Mouse (Mus musculus): ENCODE results near the gene Fabp3. TPM values are rescaled to one million over a fixed set of nuclear protein-coding genes. Genes with fewer than 3 reads are reported as not detected.

Fabp3 gene
- total RNA-seq, 2 experiments from 2014 or later, result not detected

DNA sequence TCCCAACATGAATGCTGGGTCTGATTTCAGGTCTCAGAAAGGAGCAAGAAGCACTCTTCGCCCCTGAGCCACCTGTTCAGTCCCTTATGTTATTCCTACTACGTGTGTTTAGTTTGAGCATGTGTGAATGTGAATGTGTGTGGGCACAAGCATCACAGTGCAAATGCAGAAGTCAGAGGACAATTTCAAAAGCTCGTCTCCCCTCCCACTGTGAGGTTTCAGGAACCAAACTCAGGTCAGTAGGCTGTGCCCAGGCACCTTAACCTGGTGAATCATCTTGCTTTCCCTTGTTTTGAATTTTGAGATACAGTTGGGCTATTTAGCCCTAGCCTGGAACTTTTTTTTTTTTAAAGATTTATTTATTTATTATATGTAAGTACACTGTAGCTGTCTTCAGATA is 18.6 kb upstream of the Fabp3 start:
- no peak for ATAC-seq (replicated peaks; ENCODE audit: low FRiP score, low TSS enrichment, poor library complexity, severe bottlenecking)

DNA sequence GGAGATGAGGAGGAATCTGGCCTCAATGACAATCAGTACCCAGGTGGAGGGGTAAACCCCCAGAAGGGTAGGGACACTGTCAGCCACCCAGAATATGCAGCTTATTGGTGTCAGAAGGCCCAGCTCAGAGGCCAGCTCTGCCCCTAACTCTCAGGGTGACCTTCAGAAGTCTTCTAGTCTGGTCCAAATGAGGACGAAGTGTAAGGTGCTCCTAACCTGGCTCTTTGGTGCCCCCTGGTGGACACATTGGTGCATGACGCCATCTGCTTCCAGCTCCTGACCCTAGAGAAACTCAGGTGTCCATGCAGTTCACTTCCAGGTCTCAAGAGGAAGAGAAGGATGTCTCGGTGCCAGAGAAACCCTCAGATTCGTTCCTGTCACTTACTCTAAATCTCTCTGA is 16.1 kb upstream of the Fabp3 start:
- ATAC-seq (replicated peaks; ENCODE audit: low FRiP score, low TSS enrichment, poor library complexity, severe bottlenecking), result 0 out of 2 replicates have a peak, but pooled peaks have one; percentile 32

DNA sequence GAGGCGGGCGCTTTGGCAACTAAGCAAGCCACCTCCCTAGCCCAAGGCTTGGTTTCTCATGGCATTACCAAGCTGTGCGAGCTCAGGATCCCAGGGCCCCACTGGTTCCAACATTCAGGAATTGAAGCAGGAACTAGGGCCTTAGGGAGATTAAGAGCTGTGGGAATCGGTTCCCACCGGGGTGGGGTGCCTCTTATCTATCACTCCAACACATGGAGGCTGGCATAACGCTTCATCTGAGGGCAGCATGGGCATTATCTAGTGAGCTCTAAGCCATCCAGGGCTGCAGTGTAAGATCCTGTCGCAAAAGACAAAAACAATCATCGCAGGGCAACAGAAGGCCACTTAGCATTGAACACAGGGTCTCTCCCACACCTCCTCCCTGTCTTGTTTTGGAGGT is 13.9 kb upstream of the Fabp3 start:
- peak; percentile 42 for ATAC-seq (replicated peaks; ENCODE audit: low FRiP score, low TSS enrichment, poor library complexity, severe bottlenecking)

DNA sequence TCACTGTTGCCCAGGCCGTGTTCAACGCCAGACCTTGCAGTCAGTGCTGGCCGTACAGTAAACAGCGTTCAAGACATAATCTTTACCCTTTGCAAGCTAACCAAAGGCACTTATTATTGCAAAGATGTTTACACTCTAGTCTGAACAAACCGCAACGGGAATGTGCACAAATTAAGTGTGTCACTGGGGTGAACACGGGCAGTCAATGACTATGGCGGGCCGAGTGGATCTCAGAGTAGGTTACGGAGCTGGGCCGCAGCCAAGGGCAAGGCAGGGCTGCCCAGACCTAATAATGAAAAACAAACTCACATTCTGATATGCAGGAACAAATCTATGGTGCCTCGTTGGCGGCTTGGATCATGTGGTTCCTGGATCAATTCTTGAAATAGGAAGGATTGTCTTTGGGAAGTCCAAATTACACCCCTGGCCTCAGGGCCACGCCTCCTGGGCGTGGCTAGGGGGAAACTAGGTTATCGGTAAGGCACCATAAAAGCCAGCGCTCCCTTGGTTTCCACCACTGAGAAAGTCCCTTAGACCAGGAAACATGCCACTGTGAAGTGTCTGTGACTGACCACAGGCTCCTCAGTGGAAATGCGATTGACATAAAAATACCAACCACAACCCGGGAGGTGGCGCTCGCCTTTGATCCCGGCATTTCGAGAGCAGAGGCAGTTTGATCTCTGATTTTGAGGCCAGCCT is 13.2 kb upstream of the Fabp3 start:
- ATAC-seq (replicated peaks; ENCODE audit: low FRiP score, low TSS enrichment, poor library complexity, severe bottlenecking), result peak; percentile 36

DNA sequence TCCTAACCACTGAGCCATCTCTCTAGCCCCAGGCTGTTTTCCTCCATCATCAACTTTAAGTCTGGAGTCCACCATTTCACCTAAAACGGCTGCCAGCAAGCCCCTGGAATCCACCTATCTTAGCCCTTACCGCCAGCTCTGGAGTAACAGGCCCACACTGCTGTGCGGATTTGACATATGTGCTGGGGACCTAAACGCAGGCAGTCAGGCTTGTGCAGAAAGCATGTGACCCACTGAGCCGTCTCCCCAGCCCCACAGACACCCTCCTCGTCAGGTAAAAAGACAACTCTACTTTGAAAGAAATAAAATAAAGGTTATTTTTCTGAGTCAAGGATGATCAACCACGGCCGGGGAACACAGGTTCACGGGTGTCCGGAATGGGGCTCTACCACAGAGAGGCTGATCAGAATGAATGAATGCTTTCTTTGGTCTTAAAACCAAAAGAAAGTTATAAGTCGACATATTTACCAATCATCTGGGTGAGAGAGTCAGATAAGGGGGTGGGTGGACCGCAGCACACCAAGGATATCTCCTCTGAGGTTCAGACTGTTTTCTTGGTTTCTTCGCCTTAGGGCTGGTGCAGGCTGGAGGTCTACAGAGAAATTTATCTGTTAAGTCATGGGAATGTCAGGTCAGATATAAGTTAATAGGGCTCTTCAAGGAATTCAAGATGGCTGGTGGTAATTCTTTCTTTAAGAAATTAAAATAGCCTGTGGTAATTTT is 12.0 kb upstream of the Fabp3 start:
- peak; percentile 46 for ATAC-seq (replicated peaks; ENCODE audit: low FRiP score, low TSS enrichment, poor library complexity, severe bottlenecking)

DNA sequence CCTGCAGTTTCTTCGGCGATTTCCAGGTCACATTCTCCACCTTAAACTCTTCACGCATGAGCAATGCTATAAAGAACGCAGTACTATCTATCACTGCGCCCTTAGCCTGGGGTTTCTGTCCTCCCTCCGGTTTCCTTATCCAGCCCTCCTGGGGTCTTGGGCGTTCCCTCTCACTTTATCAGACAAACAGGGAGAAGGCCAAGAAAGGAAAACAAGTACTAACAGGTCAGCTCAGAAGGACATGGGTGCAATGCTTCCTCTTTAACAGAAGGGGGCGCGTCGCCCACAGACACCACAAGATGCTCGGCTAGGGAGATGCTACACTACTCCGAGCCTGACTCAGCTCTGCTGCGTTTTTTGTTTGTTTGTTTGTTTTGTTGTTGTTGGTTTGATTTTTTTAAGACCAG is 11.3 kb upstream of the Fabp3 start:
- ATAC-seq (replicated peaks; ENCODE audit: low FRiP score, low TSS enrichment, poor library complexity, severe bottlenecking), result peak; percentile 73

DNA sequence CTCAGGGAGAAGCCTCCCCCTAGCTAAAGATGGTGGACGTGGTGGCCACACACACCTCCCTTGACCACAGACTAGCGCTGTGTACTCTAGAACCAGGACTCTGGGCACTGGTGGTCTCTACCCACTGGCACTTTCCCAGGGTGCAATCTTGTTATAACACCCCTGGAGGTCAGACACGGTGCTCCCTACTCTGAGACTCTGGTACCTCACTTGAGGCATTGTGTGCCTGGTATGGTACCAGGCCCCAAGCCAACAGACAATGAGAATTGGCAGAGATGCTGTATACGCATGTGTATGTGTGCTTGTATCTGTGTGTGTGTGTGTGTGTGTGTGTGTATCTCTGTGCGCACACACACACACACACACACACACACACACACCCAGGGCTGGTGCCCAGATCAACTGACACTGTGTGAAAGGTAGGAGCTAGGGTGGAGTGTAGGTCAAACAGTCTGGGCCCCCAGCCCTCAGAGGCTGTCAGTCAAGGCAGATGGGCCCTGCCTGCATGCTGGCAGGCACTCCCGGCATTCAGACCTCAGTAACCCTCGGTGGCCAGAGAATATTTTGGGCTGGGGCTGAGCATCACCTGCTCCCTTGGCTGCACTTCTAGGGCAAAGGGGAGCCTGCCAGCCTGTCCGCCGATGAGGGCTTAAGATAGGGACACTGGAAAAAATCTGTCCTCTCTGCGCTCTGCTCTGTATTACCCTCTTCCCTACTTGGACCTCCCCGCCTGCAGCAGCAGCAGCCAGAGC is 9.3 kb upstream of the Fabp3 start:
- no peak for ATAC-seq (replicated peaks; ENCODE audit: low FRiP score, low TSS enrichment, poor library complexity, severe bottlenecking)

DNA sequence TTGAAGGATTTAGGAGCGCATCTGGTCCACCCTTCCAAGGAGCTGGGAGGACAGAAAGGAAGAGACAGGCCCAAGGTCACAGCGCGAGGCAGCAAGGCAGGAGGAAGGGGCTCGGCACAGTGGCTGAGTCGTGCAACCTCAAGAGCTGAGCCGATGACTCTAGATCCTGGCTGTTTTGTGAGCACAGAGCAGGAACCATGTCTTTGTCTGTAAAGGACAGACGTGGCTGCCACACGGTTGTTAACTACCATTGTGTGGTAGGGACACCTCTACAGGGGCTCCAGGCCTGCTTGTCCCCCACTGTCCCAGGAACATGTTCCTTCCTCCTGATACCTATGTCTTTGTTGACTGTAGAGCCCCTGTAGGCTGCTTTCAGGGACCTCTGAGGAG is 8.8 kb upstream of the Fabp3 start:
- no peak for ATAC-seq (replicated peaks; ENCODE audit: low FRiP score, low TSS enrichment, poor library complexity, severe bottlenecking)

DNA sequence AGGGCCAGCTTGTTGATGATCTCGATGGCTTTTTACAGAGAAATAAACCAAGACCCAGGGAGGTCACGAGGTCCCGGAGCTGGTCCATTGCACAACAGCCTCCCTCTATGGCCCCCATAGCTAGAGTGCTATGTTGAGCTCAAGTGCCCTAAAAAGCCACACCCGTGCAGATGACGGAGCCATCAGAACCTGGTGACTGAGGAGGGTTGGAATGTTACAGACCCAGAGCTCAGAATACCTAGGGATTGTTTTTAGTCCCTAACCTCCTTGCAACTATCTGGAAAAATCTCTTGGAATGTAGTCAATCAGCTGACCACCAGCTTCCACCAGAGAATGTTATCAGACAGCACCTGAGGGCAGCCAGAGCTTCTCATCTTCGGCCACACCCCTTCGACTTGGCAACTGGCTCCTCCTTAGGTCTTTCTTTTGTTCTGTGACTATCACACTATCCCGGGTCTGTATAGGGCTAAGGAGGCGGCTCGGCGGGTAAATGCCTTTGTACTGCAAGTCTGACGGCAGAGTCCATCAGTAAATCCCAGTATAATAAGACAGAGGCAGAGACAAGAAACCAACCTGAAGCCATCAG is 6.0 kb upstream of the Fabp3 start:
- peak; percentile 77 for ATAC-seq (replicated peaks; ENCODE audit: low FRiP score, low TSS enrichment, poor library complexity, severe bottlenecking)

DNA sequence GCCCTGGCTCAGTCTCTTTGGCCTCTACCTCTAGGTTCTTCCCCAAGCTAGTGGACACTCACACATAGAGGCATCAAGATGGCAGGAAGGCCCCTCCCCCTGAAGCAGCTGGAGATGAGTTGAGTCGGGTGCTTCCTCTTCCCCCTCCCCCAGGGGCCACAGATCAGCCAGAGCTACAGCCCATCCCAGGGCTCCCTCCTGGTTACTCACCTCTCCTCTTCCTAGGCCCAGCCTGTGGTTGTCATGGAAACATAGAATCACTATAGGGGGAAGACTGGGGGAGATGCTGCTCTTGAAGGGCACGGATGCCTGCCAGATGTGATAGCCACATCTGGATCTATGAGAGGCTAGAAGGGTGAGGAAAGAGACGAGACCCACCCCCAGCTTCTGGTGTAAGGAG is 3.6 kb upstream of the Fabp3 start:
- ATAC-seq (replicated peaks; ENCODE audit: low FRiP score, low TSS enrichment, poor library complexity, severe bottlenecking), result no peak

DNA sequence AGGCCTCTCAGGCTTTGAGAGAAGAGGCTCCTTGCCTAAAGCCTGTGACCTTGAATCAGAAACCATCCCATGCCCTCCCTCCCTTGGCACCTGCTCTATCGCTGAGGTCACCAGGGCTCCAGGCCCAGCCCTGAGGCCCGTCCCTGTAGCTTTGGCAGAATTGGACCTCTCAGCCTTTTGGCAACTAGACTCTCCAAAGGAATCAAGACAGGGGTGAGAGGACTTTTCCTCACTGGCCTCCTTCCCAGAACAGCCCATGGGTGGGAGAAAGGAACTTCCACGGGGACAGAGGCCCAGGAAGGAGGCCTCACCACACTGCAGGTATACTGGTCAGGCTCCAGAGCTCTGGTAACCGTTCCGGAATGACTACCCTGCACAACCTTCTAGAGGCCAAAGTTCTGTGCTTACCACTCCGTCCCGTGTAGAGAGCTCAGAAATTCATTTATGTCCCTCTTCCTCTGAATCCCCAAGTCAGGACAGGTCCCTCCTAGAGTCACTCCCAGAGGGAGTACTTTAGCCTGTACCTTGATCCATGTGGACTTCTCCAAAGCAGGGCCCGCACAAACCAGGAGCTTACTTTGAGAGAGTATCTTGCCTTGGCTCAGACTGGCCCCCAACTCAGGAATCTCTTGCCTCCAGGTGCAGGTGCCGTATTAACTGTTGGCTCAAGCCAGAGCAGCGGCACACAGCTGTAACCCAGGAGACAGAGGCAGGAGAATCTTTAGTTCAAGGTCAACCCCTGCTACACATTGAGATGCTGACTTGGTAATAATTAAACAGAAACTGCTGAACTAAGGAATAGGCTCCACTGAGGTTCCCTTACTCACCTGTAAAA is 1.4 kb upstream of the Fabp3 start:
- no peak for ATAC-seq (replicated peaks; ENCODE audit: low FRiP score, low TSS enrichment, poor library complexity, severe bottlenecking)

DNA sequence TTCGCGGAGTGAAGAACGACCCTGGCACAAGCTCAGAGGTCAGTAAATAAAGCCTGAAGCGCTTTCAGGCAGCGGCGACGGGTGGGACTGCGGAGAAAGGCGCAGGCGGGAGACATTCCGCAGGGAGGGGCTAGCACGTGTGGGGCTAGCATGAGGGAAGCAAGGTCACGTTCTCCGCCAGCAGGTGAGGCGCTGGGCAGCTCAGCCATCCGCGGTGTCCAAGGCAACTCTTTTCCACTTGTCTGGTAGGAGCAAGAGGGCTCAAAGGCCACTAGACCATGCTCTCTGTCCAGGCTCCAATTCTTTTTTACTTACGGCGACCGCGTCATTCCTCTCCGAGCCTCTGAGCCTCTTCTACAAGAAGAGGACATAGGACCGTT is 554 bp upstream of the Fabp3 start:
- peak; percentile 79 for ATAC-seq (replicated peaks; ENCODE audit: low FRiP score, low TSS enrichment, poor library complexity, severe bottlenecking)

DNA sequence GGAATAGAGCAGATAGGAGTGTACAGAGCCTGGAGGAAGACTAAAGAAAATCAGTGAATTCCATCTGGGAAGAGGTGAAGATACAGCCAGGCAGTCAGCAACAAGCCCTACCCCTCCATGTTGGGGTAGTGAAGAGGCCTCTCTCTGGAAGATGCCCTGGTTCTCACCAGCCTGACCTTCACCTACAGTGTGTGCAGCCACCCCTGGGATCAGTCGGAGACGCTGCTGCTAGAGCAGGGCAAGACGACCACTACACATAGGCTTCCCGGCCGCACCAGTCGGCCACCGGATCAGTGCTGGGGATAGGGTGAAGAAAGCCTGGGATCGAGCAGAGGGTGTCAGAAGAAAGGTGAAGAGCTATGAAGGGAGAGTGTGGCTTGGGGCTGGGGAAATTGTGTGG is 859 bp downstream of the Fabp3 start:
- no peak for ATAC-seq (replicated peaks; ENCODE audit: low FRiP score, low TSS enrichment, poor library complexity, severe bottlenecking)

DNA sequence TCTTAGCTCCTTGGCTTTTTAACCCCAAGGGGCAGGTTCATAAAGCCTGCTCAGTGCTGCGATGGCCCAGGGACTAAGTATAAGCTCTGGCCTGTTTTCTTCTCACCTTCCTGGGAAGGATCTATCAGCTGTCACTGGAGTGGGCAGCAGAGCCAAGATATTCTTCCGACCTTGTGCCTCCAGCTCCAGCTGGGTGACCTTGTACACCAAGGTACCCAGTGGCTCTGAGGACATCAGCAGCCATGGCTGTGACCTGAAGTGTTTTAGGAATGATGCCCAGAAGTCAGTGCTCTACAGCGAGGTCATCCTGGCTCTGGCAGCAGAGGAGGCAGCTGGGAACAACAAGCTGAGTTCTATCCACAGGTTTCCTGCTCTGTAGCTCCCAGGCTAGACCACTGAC is 4.1 kb downstream of the Fabp3 start:
- ATAC-seq (replicated peaks; ENCODE audit: low FRiP score, low TSS enrichment, poor library complexity, severe bottlenecking), result no peak

DNA sequence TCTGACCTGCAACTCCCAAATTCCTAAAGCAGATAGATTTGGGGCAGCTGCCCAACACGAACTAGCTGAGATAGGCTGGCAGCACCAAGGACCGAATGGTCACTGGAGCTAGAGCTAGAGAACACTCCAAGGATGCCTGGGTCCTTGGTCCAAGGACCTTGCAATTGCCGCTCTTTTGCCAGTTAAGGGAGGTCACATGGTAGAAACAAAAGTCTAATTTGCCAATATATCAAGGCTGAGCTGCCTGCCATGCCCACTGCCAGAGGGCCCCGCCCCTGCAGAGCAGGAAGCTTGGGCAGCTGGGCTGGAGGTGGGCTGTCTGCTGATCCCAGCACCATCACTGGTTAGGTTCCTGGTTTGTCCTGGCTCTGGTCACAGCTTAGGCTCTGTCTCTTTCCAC is 5.2 kb downstream of the Fabp3 start:
- ATAC-seq (replicated peaks; ENCODE audit: low FRiP score, low TSS enrichment, poor library complexity, severe bottlenecking), result no peak

DNA sequence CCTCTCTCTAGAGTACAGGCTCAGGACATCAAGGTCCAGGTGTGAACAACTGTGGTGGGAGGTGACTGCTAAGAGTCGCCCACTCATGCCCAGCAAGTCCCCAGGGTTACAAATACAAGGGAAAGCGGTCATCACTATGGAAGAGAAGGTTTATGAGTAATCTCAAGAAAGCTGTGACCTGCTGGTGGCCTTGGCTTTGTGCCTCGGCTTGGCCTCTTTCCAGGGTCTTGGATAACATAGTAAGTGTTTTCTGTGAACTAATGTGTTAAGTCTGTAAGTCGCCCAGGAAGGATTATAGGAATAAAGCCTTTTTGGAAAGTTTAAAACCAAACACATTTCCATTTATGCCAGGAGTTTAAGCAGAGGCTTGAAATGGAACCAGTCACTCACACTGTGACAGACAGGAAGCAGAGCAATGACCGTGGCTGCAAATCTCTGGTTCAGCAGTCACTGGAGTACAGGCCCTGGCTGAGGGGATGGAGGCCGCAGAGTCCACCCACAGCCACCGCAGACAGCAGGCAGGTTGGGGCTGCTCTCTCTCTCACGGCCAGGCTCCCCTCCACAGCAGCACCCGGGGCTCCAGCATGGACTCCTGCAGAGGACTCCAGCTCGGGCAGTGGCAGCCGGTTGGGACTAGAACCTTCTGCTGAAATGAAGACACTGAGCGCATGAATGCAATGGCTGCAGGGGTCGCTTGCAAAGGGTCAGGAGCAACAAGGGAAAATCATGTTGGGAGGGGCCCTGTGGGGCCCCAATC is 7.6 kb downstream of the Fabp3 start:
- peak; percentile 12; the same call in 1 of the 2 replicates for ATAC-seq (replicated peaks; ENCODE audit: low FRiP score, low TSS enrichment, poor library complexity, severe bottlenecking)

DNA sequence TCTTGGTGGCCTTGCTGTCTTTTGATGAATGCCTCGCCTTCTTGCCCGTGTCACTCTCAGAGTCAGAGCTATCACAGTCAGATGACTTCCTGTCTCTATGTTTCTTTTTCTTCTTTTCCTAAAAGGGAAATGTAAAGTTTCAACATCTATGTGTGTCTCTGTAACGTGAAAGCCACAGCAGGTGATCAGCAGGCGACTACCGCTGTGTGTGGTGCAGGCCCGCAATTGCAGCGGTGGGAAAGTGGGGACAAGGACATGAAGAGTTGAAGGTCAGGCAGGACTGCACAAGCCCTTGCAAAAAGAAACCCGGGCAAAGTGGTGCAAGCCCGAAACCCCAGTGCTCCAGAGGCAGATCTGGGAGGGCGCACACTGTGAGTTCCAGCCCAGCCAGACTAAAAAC is 8.3 kb downstream of the Fabp3 start:
- no peak for ATAC-seq (replicated peaks; ENCODE audit: low FRiP score, low TSS enrichment, poor library complexity, severe bottlenecking)

DNA sequence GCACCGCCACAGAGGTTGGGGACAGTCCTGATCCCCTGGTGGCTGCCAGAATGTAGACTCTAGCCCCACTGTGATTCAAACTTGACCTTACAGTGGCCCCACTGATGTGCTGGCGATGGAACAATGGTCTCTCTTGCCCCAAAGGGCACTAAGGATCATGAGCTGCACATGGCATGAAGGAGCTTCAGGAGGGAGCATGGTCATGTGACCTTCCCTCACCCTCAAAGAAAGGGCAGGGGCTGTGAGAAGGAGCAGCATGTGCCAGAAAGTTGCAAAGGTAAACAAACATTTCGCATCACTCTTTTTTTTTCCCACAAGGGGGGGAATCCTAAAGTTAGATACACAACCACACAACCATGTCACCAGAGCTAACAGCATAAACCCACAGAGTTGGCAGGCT is 9.7 kb downstream of the Fabp3 start:
- ATAC-seq (replicated peaks; ENCODE audit: low FRiP score, low TSS enrichment, poor library complexity, severe bottlenecking), result no peak

DNA sequence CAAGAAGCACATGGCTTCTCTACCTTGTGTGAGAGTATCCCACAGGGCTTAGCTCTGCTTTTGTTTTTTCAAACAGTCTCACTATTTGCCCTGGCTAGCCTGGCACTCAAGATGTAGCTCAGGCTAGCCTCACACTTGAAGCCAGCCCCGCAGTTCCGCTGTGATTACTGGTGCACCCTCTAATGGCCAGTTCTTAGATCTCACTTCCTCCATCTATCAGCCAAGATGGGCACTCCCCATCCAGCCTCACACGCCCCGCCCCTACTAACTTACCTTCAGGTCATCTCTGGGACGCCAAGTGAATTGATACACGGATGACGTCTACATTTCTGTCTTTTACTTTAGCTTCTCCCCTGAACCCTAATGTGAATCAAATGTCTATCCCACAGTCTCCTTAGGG is 11.2 kb downstream of the Fabp3 start:
- ATAC-seq (replicated peaks; ENCODE audit: low FRiP score, low TSS enrichment, poor library complexity, severe bottlenecking), result no peak

Measured in megakaryocyte-erythroid progenitor cell, adult 5-6 weeks (primary cell).